Mouse (Mus musculus): ENCODE results near the gene Rnps1. TPM values are rescaled to one million over a fixed set of nuclear protein-coding genes. Genes with fewer than 3 reads are reported as not detected.
A peak's percentile ranks its signal among the peaks of the same experiment; 100 is the strongest.

Gene Rnps1
- polyA plus RNA-seq, 1 experiment = 73.6 TPM

DNA sequence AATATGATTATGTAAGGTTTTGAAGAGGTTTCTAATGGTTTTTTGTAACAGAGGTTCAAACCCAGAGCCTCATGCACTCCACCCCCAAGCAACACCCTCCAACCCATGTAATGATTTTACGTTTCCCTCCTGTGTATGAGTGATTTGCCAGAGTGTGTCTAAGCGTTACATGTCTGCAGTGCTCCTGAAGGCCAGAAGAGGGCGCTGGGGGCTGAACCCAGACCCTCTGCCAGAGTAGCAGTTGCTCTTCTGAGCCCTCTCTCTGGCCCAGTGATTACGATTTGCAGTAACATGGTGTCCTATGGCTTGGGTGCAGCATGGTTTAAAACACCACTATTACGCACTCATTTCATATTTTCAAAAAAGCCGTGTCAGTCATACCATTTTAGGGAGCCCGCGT is 23.2 kb upstream of the Rnps1 start:
- Histone ChIP-seq H3K4me1 (ENCODE audit: control insufficient read depth, insufficient read depth, low read length) (no peaks in the 10 kb centered on the region), H3K27ac (ENCODE audit: control insufficient read depth, insufficient read depth, low read depth, low read length, poor library complexity) (no peak overlapping the region), H3K4me3 (replicated peaks; ENCODE audit: control insufficient read depth, low read depth, low read length) (no peak overlapping the region)
- TF ChIP-seq POLR2A (IDR thresholded peaks at IDR 0.05; ENCODE audit: borderline replicate concordance, control insufficient read depth, low read depth, low read length) = no peak
- TF ChIP-seq CTCF (IDR thresholded peaks at IDR 0.05; ENCODE audit: control insufficient read depth, insufficient read depth, low read length) = peak; percentile 54
- WGBS = 76% methylated on average over 8 of the region's 8 CpGs

DNA sequence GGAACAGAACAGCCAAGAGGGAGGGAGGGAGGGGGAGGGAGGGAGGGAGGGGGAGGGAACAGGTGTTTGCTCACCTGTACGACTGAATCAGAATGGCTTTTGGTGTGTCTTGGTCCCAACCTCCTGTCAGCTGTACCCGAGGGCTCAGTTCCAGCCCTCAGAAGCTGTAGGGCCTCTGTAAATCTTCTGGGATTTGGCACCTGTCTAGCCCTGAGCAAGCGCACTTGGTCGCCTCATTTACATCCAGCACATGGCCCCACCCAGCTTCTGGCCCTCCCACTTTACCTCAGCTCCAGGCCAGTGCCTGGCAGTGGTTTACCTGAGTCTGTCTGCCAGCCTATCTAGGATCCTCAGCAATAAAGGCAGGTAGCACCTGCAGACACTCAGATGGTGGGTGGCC is 20.8 kb upstream of the Rnps1 start:
- Histone ChIP-seq H3K4me3 (replicated peaks; ENCODE audit: control insufficient read depth, low read depth, low read length) (no peak overlapping the region), H3K27ac (ENCODE audit: control insufficient read depth, insufficient read depth, low read depth, low read length, poor library complexity) (no peak overlapping the region), H3K4me1 (ENCODE audit: control insufficient read depth, insufficient read depth, low read length) (no peaks in the 10 kb centered on the region)
- no peak for TF ChIP-seq POLR2A (IDR thresholded peaks at IDR 0.05; ENCODE audit: borderline replicate concordance, control insufficient read depth, low read depth, low read length)
- no peak for TF ChIP-seq CTCF (IDR thresholded peaks at IDR 0.05; ENCODE audit: control insufficient read depth, insufficient read depth, low read length)
- WGBS = 81% methylated on average over 4 of the region's 4 CpGs

- no peaks in the 10 kb centered on the region for H3K4me1 ChIP-seq (ENCODE audit: control insufficient read depth, insufficient read depth, low read length)
- WGBS = 88% methylated on average over 7 of the region's 7 CpGs
- TF ChIP-seq POLR2A (IDR thresholded peaks at IDR 0.05; ENCODE audit: borderline replicate concordance, control insufficient read depth, low read depth, low read length) (no peak), CTCF (IDR thresholded peaks at IDR 0.05; ENCODE audit: control insufficient read depth, insufficient read depth, low read length) (no peak)
- no peak overlapping the region for H3K4me3 ChIP-seq (replicated peaks; ENCODE audit: control insufficient read depth, low read depth, low read length)
- no peak overlapping the region for H3K27ac ChIP-seq (ENCODE audit: control insufficient read depth, insufficient read depth, low read depth, low read length, poor library complexity)
Observed at GRCm38 (mm10) chr17:24394456-24394855, 19.9 kb upstream of the Rnps1 start.

DNA sequence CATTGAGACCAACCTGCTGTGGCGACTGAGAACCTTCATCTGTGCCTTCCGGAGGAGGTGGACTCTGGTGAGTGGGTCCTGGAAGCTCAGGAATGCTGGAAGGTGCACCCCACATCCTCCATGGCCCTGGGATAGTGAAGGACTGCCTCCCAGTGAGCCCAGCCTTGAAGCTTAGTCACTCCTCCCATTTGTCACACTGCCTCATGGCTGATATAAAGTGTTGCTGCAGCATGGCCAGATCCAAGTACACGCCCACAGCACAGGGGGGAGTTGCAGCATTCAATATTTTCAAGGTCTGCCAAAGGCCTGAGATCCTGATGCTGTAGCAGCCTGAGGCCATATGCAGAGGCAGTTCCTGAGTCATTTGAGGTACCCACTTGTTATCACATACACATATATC is 12.0 kb upstream of the Rnps1 start:
- TF ChIP-seq POLR2A (IDR thresholded peaks at IDR 0.05; ENCODE audit: borderline replicate concordance, control insufficient read depth, low read depth, low read length) = no peak
- TF ChIP-seq CTCF (IDR thresholded peaks at IDR 0.05; ENCODE audit: control insufficient read depth, insufficient read depth, low read length) = no peak

DNA sequence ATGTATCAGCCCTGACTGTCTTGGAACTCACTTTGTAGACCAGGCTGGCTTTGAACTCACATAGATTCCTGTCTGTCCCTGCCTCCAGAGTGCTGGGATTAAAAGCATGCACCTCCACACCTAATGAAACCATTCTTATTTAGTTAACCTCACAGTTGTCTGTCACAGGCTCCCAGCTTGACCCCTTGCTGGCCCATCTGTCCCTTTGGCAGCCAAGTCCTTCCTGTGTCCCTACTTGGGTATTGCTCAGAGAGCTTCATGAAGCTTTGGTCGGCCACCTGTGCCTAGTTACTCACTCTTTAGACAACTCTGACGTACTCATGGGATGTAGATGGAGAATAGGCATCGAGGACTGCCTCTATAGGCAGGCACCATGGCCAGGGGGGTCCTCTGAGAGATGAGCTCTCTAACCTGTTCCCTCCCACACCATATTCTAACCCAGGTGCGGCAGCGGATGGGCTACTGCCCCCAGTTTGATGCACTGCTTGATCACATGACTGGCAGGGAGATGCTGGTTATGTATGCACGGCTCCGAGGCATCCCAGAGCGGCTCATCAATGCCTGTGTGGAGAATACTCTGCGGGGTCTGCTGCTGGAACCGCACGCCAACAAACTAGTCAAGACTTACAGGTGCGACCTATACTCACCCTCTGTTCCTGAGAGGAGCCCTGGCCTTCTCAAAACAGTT is 7.1 kb upstream of the Rnps1 start:
- no peak overlapping the region for H3K4me3 ChIP-seq (replicated peaks; ENCODE audit: control insufficient read depth, low read depth, low read length)
- TF ChIP-seq CTCF (IDR thresholded peaks at IDR 0.05; ENCODE audit: control insufficient read depth, insufficient read depth, low read length) = no peak
- no peak for TF ChIP-seq POLR2A (IDR thresholded peaks at IDR 0.05; ENCODE audit: borderline replicate concordance, control insufficient read depth, low read depth, low read length)
- no peak overlapping the region for H3K27ac ChIP-seq (ENCODE audit: control insufficient read depth, insufficient read depth, low read depth, low read length, poor library complexity)
- WGBS = 92% methylated on average over 12 of the region's 12 CpGs
- H3K4me1 ChIP-seq (ENCODE audit: control insufficient read depth, insufficient read depth, low read length) = no peaks in the 10 kb centered on the region

More for the DNA sequence above, 12.0 kb upstream of the Rnps1 start:
- H3K4me1 ChIP-seq (ENCODE audit: control insufficient read depth, insufficient read depth, low read length) = no peaks in the 10 kb centered on the region
- no peak overlapping the region for H3K4me3 ChIP-seq (replicated peaks; ENCODE audit: control insufficient read depth, low read depth, low read length)
- no peak overlapping the region for H3K27ac ChIP-seq (ENCODE audit: control insufficient read depth, insufficient read depth, low read depth, low read length, poor library complexity)
- WGBS = 85% methylated on average over 3 of the region's 3 CpGs

GRCm38 (mm10) chr17:24413557-24414211 is 681 bp upstream of the Rnps1 start:
- TF ChIP-seq POLR2A (IDR thresholded peaks at IDR 0.05; ENCODE audit: borderline replicate concordance, control insufficient read depth, low read depth, low read length) (no peak), CTCF (IDR thresholded peaks at IDR 0.05; ENCODE audit: control insufficient read depth, insufficient read depth, low read length) (peak; percentile 31; the same call in 1 of the 2 replicates)
- 5% methylated on average over 22 of the region's 22 CpGs for WGBS

DNA sequence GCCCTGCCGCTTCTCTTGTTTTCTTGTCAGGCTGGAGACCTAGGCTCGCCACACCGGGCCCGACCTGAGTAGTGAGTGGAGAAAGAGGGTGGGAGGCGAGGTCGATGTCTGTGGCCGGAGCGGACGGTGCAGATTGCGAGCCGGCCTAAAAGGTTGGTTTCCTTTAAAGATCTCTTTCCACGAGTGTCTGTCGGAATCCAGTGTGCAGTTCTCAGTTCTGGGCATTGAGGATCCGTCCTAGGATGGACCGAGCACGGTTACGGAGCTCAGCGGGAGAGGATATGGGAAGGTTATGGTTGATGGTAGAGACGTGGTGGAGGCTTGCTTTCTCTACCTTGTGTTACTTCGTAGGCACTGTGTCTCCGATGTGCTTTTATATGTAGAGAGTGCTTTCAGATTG is 646 bp downstream of the Rnps1 start:
- Histone ChIP-seq H3K4me1 (ENCODE audit: control insufficient read depth, insufficient read depth, low read length) (no peaks in the 10 kb centered on the region; the same call in 1 of the 2 replicates), H3K27ac (ENCODE audit: control insufficient read depth, insufficient read depth, low read depth, low read length, poor library complexity) (peak overlapping the region; percentile 89), H3K4me3 (replicated peaks; ENCODE audit: control insufficient read depth, low read depth, low read length) (peak overlapping the region; percentile 99)
- 0% methylated on average over 21 of the region's 21 CpGs for WGBS
- TF ChIP-seq POLR2A (IDR thresholded peaks at IDR 0.05; ENCODE audit: borderline replicate concordance, control insufficient read depth, low read depth, low read length) (no peak), CTCF (IDR thresholded peaks at IDR 0.05; ENCODE audit: control insufficient read depth, insufficient read depth, low read length) (no peak)

More at GRCm38 (mm10) chr17:24413557-24414211, 681 bp upstream of the Rnps1 start:
- Histone ChIP-seq H3K4me3 (replicated peaks; ENCODE audit: control insufficient read depth, low read depth, low read length) (peak overlapping the region; percentile 96), H3K27ac (ENCODE audit: control insufficient read depth, insufficient read depth, low read depth, low read length, poor library complexity) (peak overlapping the region; percentile 92), H3K4me1 (ENCODE audit: control insufficient read depth, insufficient read depth, low read length) (no peaks in the 10 kb centered on the region; the same call in 1 of the 2 replicates)

DNA sequence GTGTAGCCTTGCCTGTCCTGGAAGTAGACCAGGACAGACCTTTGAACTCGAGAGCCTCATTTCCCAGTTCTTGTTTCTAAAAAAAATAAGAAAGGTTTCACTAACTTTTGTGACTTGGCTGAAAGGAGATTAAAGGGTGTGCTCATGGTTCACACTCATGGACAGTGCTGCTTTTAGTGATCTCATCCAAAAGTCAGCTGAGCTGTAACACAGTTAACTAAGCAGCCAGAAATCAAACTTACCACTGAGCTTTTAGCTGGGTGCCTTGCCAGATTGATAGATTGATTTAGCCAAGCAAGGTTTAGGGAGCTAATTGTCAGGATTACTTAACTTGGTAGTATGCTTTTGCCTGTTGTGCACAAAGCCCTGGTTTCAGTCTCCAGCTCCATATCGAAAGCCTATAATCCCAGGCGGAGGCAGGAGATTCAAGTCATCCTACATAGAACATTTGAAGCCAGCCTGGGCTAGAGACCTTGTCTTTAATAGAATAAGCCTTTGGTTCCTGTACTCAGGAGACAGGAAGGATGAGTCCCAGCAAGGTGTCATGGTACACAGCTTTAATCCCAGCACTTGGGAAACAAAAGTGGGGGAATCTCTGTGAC is 1.8 kb downstream of the Rnps1 start:
- Histone ChIP-seq H3K27ac (ENCODE audit: control insufficient read depth, insufficient read depth, low read depth, low read length, poor library complexity) (no peak overlapping the region), H3K4me3 (replicated peaks; ENCODE audit: control insufficient read depth, low read depth, low read length) (peak overlapping the region; percentile 32), H3K4me1 (ENCODE audit: control insufficient read depth, insufficient read depth, low read length) (no peaks in the 10 kb centered on the region; the same call in 1 of the 2 replicates)
- no peak for TF ChIP-seq POLR2A (IDR thresholded peaks at IDR 0.05; ENCODE audit: borderline replicate concordance, control insufficient read depth, low read depth, low read length)
- TF ChIP-seq CTCF (IDR thresholded peaks at IDR 0.05; ENCODE audit: control insufficient read depth, insufficient read depth, low read length) = no peak
- 63% methylated on average over 3 of the region's 3 CpGs for WGBS

Data from bone marrow, adult 2 months (tissue).